Mouse (Mus musculus) lung, adult 18-20 months (tissue): ENCODE results near the gene Rbpj.

Source experiments
- DNase-seq, 2 experiments: peaks; one replicate each; pipeline ENCODE4 v3.0.0; 2022; ENCODE audit warnings: mixed read lengths in 2 of 2

Rbpj gene

GRCm38 (mm10) chr5:53553281-53553680, 87.3 kb downstream of the Rbpj start:
- DNase-seq = no peak

DNA sequence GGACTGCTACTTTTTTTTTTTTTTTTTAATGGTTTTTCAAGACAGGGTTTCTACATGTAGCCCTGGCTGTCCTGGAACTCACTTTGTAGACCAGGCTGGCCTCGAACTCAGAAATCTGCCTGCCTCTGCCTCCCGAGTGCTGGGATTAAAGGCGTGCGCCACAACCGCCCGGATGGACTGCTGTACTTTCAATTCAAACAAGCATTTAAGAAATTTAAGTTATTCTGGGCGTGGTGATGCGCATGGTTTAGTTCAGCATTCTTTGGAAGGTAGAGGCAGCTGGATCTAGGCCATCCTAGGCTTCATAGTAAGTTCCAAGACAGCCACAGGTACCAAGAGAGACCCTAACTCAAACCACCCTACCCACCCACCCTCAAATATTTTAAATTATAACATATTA, 88.2 kb downstream of the Rbpj start:
- no peak for DNase-seq

- DNase-seq = no peak
These were observed 89.0 kb downstream of the Rbpj start for GRCm38 (mm10) chr5:53554926-53555325.

DNA sequence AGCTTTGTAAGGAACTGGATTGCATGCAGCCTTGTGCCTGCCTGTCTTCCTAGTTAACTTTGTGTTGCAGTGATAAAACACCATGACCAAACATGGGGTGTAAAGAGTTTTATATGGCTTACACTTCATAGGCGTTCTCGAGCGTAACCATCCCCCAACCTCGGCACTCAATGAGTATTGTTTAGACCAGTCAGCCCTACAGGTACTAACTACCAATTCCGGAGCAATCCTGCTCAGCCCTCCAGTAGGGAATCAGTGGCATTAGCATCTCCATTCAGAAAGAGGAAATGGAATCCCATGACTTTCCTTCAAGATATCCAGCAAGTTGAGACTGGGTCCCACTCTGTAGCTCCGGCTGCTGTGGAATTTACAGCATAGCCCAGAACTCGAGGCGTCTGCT, 89.5 kb downstream of the Rbpj start:
- no peak for DNase-seq

DNA sequence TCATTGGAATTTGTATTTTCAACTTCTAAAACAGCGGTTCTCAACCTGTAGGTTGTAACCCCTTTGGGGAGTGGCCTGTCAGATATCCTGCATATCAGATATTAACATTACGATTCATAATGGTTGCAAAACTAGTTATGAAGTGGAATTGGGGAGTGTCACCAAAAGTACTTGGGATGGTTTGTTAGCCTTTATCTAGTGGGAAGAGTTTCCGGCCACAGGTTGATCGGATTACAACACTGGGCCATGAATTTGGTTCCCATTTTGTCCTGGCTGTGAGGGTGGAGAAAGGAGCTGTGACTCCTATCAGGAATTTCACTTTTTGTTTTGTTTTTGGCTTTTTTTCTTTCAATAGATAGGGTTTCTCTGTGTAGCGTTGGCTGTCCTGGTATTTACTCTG, 90.0 kb downstream of the Rbpj start:
- DNase-seq = no peak

DNA sequence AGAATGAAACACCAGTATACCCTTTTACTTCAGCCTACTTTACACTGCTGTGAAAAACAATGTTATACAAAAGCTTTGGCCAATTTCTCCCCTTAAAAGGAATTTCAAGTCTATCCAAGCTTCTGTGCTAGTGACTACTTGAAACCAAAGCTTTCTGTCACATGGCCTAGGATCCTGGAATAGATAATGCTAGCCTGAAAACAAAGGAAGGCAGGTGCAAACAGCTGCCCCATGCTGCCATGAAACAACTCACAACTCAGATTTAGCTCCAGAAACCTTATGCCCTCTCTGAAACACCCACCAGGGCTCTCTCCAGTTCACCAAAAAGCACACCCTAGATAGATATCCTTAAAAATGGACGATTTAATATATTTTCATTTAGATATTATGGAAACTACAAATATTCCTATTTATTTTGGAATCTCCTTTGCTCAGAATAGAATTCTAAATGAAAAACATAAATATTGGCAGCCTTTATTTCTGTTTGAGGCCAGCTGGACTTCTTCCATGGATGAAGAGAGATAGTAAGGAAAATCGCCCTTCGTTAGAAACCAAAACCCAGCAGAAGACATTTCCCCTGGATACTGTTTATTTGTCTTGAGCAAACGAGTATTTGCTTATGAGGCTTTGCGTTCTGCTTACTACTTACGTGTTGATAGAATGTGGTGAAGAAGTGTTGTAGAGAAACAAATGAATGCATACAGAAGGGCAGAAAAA, 91.8 kb downstream of the Rbpj start:
- no peak for DNase-seq

DNA sequence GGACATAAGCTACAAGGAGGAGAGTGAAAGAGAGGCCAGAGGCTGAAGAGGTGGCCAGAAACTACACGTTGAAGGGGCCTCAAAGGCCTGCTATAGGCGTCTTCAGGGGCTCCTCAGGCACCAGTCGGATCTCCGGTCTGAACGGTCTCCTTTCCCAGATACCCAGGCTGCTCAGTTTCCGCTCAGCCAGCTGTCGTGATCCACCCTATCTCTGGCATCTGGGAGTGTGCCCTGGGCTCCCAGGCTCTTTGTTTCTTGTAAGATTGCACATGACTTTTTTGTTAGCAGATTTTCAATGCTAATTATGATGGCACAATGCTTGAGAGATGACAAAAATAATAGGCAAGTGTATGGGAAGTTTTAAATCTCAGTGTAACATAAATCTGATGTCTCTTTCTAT, 95.2 kb downstream of the Rbpj start:
- DNase-seq = no peak

GRCm38 (mm10) chr5:53564309-53564708, 98.4 kb downstream of the Rbpj start:
- DNase-seq = no peak

DNA sequence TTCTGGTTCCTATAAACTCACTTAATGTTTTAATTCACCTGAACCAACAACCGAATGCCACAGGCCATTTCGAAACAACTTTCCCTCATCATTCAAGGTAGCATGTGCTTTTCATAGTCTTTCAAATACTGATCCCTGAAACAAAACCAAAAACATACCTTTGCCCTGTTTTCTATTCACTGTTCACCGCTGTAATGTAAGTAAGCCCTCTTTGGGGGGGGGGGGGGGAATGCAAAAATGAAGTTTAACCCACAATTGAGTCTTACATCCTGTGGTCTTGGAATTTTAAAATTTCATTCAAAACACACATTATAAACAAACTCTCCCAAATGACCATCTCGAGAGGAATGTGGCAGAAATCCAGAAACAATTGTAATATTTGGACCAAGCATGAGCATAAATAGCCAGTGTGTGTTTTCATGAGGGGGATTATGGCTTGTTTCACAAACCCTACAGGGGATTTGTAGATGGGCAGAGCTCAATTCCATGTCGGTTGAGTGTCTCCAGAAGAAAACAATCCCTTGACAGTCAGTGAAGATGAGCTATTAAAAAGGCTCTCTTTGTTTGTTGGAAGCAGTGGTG, 99.4 kb downstream of the Rbpj start:
- no peak for DNase-seq

DNA sequence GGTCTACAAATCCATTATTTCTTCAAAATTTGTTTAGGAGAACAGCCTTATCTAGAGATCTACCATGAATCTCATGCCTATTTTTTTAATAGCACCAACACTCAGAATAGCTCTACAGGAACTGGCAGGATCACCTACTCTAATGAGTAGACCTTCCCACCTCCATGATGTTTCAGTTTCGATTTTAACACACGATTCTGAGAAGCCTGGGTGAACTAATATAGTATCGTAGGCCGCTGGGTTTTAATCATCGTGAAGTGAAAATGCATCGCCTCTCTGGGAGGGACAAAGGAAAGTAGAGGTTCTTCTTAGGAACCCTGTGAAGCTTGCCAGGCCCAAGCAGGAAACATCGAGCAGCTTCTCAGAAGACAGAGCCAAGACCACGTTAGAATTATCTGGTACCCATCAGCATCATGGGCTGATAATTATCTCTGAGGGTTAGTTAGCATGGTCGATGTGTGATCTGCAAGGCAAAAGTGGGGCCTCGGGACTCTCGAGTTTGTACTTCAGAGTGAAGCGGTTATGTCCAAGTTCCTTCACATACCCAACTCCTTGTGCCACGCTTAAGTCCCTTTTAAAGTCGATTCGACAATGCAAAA, 100.6 kb downstream of the Rbpj start:
- DNase-seq = no peak

DNA sequence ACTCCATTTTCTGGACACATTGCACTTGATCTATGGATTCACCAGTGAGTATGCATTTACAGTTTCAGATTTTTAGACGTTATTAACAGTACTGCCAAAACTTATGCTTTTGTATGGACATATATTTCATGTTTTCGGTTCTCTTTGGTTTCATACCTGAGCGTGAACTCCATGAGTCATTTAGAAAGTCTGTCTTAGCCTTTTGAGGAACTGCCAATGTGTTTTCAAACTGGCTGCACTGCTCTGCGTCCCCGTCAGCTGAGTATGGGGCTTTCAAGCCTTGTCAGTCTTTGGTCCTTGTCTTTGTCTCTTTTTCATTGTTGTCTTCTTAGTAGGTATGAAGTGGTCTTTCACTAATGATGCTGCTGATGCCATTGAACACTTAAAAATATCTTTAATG, 106.5 kb downstream of the Rbpj start:
- no peak for DNase-seq

DNA sequence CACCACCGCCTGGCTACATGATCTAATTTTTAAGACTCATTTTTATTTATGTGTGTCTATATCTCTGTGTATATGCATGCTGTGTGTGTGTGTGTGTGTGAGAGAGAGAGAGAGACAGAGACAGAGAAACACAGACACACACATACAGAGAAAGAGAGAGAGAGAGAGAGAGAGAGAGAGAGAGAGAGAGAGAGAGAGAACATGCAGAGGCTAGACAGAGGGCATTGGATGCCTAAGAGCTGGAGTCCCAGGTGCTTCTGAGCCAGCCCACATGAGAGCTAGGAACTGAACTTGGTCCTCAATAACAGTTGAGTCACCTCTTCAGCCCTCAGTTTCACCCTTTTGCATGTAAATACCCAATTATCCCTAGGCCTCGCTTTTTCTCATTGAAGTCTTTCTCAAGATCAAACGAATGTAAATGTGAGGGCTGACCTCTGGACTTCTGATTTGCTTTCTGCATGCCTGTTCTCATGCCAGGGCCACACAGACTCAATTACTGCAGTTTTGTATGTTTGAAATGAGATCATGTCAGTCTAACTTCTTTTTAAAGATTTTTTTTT, 109.0 kb downstream of the Rbpj start:
- DNase-seq = no peak

DNA sequence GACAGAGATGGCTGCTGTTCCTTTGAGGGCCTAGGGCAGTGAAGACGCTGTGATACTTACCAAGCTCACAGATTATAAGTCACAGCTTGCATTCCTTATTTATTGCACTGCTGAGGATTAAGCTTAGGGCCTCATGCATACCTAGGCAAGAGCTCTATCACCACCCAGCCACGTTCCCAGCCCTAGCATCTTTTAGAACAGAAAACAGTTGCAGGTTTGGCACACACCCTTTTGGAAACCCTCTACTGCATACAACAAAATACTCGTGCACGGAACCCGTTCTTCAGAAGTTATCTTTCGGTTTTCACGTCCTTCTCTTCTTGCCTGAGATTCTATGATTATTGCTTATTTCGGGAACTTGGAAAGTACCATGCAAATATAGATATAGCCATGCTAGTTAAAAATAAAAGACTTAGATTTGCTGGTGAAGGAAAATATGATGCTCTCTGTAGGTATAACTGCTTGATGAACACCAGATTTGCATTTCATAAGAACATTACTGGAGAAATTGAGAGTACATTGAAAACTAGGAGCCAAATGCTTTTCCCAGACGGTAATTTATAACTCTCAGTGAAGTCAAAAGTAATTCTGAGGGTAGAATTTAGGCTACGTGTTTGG, 111.4 kb downstream of the Rbpj start:
- no peak for DNase-seq

- DNase-seq = no peak
These were observed 118.3 kb downstream of the Rbpj start for GRCm38 (mm10) chr5:53584069-53584767.

- peak in 1 of 2 experiments; percentile 12 for DNase-seq
These were observed 122.6 kb downstream of the Rbpj start for GRCm38 (mm10) chr5:53588421-53589171.

GRCm38 (mm10) chr5:53589172-53589960, 123.4 kb downstream of the Rbpj start:
- DNase-seq = peak; percentile 96 to 98

DNA sequence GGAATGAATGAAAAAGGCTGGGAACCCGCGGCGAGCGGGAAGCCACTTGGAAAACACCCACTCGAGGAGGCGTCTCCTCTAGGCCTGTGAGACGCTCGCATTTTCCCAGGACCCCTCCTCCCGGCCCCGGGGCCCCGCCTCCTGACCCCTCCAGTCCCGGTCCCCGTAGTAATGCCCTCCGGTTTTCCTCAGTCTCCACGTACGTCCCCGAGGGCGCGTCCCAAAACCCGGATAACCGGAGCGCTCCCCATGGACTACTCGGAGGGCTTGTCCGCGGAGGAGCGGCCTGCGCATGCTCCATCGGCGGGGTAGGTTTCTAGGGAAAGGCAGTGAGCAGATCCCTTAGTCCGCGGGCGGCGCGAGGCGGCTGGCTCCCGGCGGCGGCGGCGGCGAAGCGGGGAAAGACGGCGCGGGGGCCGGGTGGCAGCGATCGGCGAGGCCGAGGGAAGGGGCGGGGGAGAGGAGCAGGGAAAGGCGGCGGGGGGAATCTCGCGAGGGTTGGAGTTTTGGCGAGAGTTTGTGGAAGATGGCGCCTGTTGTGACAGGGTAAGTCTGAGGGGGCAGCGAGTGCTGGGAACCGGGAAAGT, 124.3 kb downstream of the Rbpj start:
- peak; percentile 99 to 100 for DNase-seq

DNA sequence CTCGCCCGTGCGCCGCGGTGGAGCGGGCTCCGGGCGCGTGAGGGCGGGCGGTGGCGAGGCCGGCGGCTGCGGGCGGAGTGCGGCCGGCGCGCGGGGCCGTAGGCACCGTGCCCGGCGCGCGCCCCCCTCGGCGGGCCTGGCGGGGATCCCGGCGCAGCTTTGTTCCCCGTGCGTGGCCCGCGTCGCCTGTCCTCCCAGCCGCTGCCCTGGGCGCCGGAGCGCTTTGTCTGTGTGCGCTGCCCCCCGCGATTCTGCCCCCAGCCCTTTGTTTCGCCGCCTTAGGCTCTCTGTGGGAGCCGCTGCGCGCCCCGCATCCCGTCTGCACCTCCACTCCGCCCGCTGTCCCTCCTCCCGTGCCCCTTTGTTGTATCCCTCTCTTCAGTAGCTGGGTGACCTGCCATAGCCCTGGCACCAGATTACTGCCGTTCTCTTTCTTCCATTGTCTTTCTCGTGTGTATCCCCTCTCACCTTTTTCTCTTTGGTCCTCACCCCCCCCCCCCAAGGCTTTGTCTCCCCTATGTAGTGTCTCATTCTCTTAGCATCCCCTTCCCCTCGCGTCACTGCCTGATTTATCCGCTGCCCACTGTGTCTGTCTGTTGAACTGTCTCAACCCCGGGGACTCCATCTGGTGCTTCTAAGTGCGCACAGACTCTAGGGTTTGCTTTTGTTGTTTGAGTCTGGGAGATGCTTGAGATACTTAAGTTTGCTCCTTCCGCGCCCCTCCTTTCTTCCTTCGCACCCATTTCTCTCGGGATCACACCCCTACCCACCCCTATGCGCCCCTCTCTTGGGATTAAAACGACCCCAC, 125.1 kb downstream of the Rbpj start:
- peak; percentile 14 to 18 for DNase-seq

- DNase-seq = no peak
These were observed 125.7 kb downstream of the Rbpj start for GRCm38 (mm10) chr5:53591683-53592050.

GRCm38 (mm10) chr5:53593080-53593688, 127.2 kb downstream of the Rbpj start:
- no peak for DNase-seq
